28 mouse cellular contexts compared by ENCODE assay signal in the genomic region with DNA sequence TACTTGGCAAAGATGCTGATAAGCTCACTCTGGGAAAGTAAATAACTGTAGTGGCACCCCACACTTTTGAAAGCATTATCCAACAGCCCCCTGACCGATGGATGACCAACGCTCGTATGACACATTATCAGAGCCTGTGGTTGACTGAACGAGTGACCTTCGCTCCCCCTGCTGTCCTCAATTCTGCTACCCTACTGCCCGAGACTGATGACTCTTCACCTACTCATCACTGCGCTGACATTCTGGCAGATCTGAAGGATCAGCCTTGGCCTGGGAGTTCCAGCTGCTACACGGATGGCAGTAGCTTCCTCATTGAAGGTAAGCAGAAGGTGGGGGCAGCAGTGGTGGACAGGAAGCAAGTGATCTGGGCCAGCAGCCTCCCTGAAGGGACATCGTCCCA. TPM values are rescaled to one million over a fixed set of nuclear protein-coding genes. Genes with fewer than 3 reads are reported as not detected.
DNase-seq lines count a peak whose midpoint lies in the region; ATAC-seq and TF ChIP-seq lines count a peak whose summit lies in the region.
"Not testable (repeated sequence)": the region's sequence is repeated elsewhere in the genome, so short reads cannot be mapped to it uniquely, and the experiment has no call there.
"Had no signal": no experiment of that assay in that cellular context is flagged by ENCODE, and none has a peak within 500 bp of the region (broad histone marks: within the 10 kb centered on the region; RNA-seq: fewer than 3 reads in every experiment).

No protein-coding gene starts in this region.

- peak; percentile 76 for DNase-seq in 3T3-L1 (ENCODE audit: low read depth, low spot score)
- peak; percentile 34 for DNase-seq in NIH3T3 (ENCODE audit: low read depth)
- DNase-seq in adrenal gland, adult 2 months: peak; percentile 88
- peak; percentile 68 for DNase-seq in adrenal gland, postnatal 14 days
- peak; percentile 17 for DNase-seq in liver, adult 2 months (ENCODE audit: extremely low read depth, low read depth, low spot score)
- DNase-seq in splenic B cell, adult 2 months (ENCODE audit: low read depth, low spot score): peak; percentile 28

- not testable (repeated sequence) for H3K27me3 ChIP-seq in C2C12 (ENCODE audit: control insufficient read depth, insufficient read depth, insufficient read length); liver, adult 2 months (ENCODE audit: control insufficient read depth, insufficient read depth, low read length); splenic B cell, adult 2 months (ENCODE audit: control insufficient read depth, insufficient read depth, low read length, poor library complexity, severe bottlenecking)

- not testable (repeated sequence) for TF ChIP-seq CTCF in C2C12 (IDR thresholded peaks at IDR 0.05; ENCODE audit: control insufficient read depth, insufficient read depth, insufficient read length); liver, adult 2 months (IDR thresholded peaks at IDR 0.05; ENCODE audit: low read depth, low read length)

- H3K4me1 ChIP-seq in liver, adult 2 months (ENCODE audit: control insufficient read depth, insufficient read depth, low read length): not testable (repeated sequence)

- 24% methylated on average over 9 of the region's 9 CpGs for WGBS in liver, adult 2 months

- H3K36me3 ChIP-seq in C2C12 (ENCODE audit: control insufficient read depth, insufficient read depth); liver, adult 2 months (ENCODE audit: control insufficient read depth, insufficient read depth, low read length); splenic B cell, adult 2 months (ENCODE audit: control insufficient read depth, insufficient read depth, low read length, poor library complexity, severe bottlenecking): not testable (repeated sequence)

- not testable (repeated sequence) for H3K79me3 ChIP-seq in C2C12 (ENCODE audit: low read depth)

- not testable (repeated sequence) for H3ac ChIP-seq in C2C12 (ENCODE audit: control insufficient read depth, insufficient read length, low read depth)

- not testable (repeated sequence) for TF ChIP-seq POLR2A in liver, adult 2 months (IDR thresholded peaks at IDR 0.05; ENCODE audit: extremely low read depth, insufficient read depth, low read length)

- not testable (repeated sequence) for H3K9ac ChIP-seq in liver, adult 2 months (ENCODE audit: low read depth, low read length)

- H3K27ac ChIP-seq in liver, adult 2 months (replicated peaks; ENCODE audit: insufficient read depth, low read depth, low read length): not testable (repeated sequence)

- H3K4me3 ChIP-seq in C2C12 (ENCODE audit: insufficient read depth, poor library complexity, severe bottlenecking); liver, adult 2 months (ENCODE audit: insufficient read depth, low read depth, low read length): not testable (repeated sequence)

- H3K79me2 ChIP-seq in C2C12 (ENCODE audit: control insufficient read depth, insufficient read depth); liver, adult 2 months (ENCODE audit: control insufficient read depth, insufficient read depth, low read length): not testable (repeated sequence)

- ATAC-seq in common myeloid progenitor, adult 5-6 weeks (replicated peaks; ENCODE audit: low read depth, poor library complexity, severe bottlenecking): 0 out of 2 replicates have a peak, but pooled peaks have one; percentile 39

TF ChIP-seq in C2C12, 6 proteins besides CTCF, POLR2A, EP300 and RAD21:
- TF ChIP-seq MAX (IDR thresholded peaks at IDR 0.05) (peak; percentile 68), MYOD1 (IDR thresholded peaks at IDR 0.05; ENCODE audit: control insufficient read depth, insufficient read length, low read depth) (peak; percentile 56), FOSL1 (IDR thresholded peaks at IDR 0.05; ENCODE audit: insufficient read depth, low read length, poor library complexity, severe bottlenecking) (peak; percentile 92)

RNA-seq across cellular contexts. Expression of gene Gm11084, which starts 27.5 kb away (rescaled TPM):
- not detected for polyA plus RNA-seq in C2C12 (2012; fragmentation: generic; extraction: Trizol)
- total RNA-seq in adrenal gland, adult 2 months (2021): not detected
- not detected in 2 replicates for polyA plus RNA-seq in adrenal gland, adult 2 months (2012; rRNA removed)
- not detected in 2 replicates for total RNA-seq in adrenal gland, postnatal 14 days (2021)
- total RNA-seq in common myeloid progenitor, adult 5-6 weeks (2017): not detected in 2 replicates
- not detected in 2 replicates for total RNA-seq in liver, adult 2 months (2014; rRNA removed)
- polyA plus RNA-seq in liver, adult 2 months (2012; rRNA removed): not detected in 2 replicates
- total RNA-seq: CH12.LX; gastrocnemius, adult 18-20 months; gastrocnemius, postnatal 10 days; gastrocnemius, postnatal 36 days; heart, adult 8-10 months; heart, postnatal 10 days; heart, postnatal 36 days had no signal
- polyA plus RNA-seq: brain, embryonic 14.5 days; embryonic facial prominence, embryonic 11.5 days; embryonic facial prominence, embryonic 14.5 days; forebrain, embryonic 10.5 days; forebrain, embryonic 13.5 days; forebrain, embryonic 16.5 days; heart, embryonic 11.5 days; heart, embryonic 15.5 days; hindbrain, embryonic 10.5 days; hindbrain, embryonic 13.5 days; hindbrain, embryonic 16.5 days; intestine, embryonic 15.5 days; Patski had no signal

RNA-seq across cellular contexts. Expression of gene Sp3, which starts 33.8 kb away (rescaled TPM):
- 8.8 TPM for polyA plus RNA-seq in C2C12 (2012; fragmentation: generic; extraction: Trizol)
- total RNA-seq in adrenal gland, adult 2 months (2021): 10 to 100 TPM; 53.8 to 62.2 TPM
- 12.0 and 12.1 TPM in 2 replicates for polyA plus RNA-seq in adrenal gland, adult 2 months (2012; rRNA removed)
- 58.9 and 65.9 TPM in 2 replicates for total RNA-seq in adrenal gland, postnatal 14 days (2021)
- total RNA-seq in common myeloid progenitor, adult 5-6 weeks (2017): 109 and 139 TPM in 2 replicates
- total RNA-seq in liver, adult 2 months (2014; rRNA removed): 52.4 and 55.1 TPM in 2 replicates
- 8.7 and 9.0 TPM in 2 replicates for polyA plus RNA-seq in liver, adult 2 months (2012; rRNA removed)

Comparison
In these comparisons a context has a peak if more than half of its experiments do, and no peak if none do; other contexts are left out.
1. DNase-seq: peak in every context shown above with its lines; median percentile 88 in adrenal gland, adult 2 months; 76 in 3T3-L1; 68 in adrenal gland, postnatal 14 days; 34 in NIH3T3; 28 in splenic B cell, adult 2 months; 17 in liver, adult 2 months.